Mouse (Mus musculus): ENCODE data around the gene Apoa4.

DNA sequence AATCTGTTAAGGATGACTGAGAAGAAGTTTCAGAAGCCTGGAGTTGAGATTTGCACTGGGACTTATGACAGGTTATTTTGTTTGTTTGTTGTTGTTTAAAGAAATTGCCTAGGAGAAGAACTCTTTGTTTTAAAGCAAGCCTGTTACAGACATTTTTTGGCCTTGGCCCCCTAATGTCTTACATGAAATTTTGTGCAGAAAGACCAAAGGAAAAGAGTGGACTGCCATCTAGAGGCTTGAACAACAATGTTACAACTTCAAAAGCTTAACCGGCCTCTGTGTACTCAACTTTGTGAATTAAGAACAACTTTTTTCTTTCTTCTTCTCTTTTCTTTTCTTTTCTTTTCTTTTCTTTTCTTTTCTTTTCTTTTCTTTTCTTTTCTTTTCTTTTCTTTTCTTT, 48.9 kb upstream of the Apoa4 start:
- TF ChIP-seq POLR2AphosphoS2 (IDR thresholded peaks at IDR 0.05; ENCODE audit: low read length) (no peak), GATA1 (IDR thresholded peaks at IDR 0.05; ENCODE audit: low read depth, low read length) (no peak), HCFC1 (IDR thresholded peaks at IDR 0.05; ENCODE audit: low read depth, low read length) (no peak), CTCF (IDR thresholded peaks at IDR 0.05 in 2 of 3, conservative IDR thresholded peaks at IDR 0.05 in 1 of 3; ENCODE audit: control insufficient read depth in 1 of 3, insufficient read depth in 1 of 3, low read depth in 2 of 3, low read length in 3 of 3, poor library complexity in 1 of 3, severe bottlenecking in 1 of 3) (peak in 2 of 3 experiments; percentile 9 to 64; a peak in 2 of 6 replicates), POLR2A (IDR thresholded peaks at IDR 0.05; ENCODE audit: control insufficient read depth in 1 of 2, insufficient read depth in 1 of 2, low read depth in 1 of 2, low read length in 2 of 2, poor library complexity in 1 of 2) (no peak), TCF12 (IDR thresholded peaks at IDR 0.05; ENCODE audit: low read depth, low read length) (no peak), MAX (IDR thresholded peaks at IDR 0.05; ENCODE audit: low read length) (no peak), EP300 (IDR thresholded peaks at IDR 0.05; ENCODE audit: low read depth in 1 of 2, low read length in 2 of 2) (no peak)

Measured in MEL (cell line).